Mouse (Mus musculus): ENCODE results near the gene Sprr2a1. TPM values are rescaled to one million over a fixed set of nuclear protein-coding genes. Genes with fewer than 3 reads are reported as not detected.
A peak's percentile ranks its signal among the peaks of the same experiment; 100 is the strongest.
"Not testable (repeated sequence)": the region's sequence is repeated elsewhere in the genome, so short reads cannot be mapped to it uniquely, and the experiment has no call there.

Sprr2a1 gene
- polyA plus RNA-seq, 1 experiment from 2014 or later, result not detected

DNA sequence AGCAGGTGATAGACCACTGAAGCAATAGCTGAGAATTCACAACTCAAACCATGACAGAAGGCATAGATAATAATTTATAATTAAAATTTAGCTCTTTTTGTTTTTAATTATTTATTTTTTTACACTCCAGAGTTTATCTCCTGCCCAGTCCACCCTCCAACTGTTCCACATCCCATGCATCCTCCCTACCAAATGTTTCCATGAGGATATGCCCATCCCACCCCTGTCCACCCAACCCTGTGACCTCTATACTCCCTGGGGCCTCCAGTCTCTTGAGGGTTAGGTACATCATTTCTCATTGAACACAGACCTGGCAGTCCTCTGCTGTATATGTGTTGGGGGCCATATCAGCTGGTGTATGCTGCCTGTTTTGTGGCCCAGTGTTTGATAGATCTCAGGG lies 42.9 kb downstream of the Sprr2a1 start:
- not testable (repeated sequence) for H3K36me3 ChIP-seq (ENCODE audit: control insufficient read depth, insufficient read depth, low read length); H3K4me3 ChIP-seq (ENCODE audit: low read depth, low read length); H3K27ac ChIP-seq (ENCODE audit: low read depth, low read length); H3K27me3 ChIP-seq (ENCODE audit: control insufficient read depth, insufficient read depth, low read length); H3K4me2 ChIP-seq (ENCODE audit: low read depth, low read length); H3K4me1 ChIP-seq (ENCODE audit: control insufficient read depth, insufficient read depth, low read length); H3K9me3 ChIP-seq (ENCODE audit: control insufficient read depth, low read length); H3K9ac ChIP-seq (replicated peaks; ENCODE audit: low read depth, low read length)
- ATAC-seq (ENCODE audit: low read depth), result peak; percentile 28; the same call in 1 of the 2 replicates

DNA sequence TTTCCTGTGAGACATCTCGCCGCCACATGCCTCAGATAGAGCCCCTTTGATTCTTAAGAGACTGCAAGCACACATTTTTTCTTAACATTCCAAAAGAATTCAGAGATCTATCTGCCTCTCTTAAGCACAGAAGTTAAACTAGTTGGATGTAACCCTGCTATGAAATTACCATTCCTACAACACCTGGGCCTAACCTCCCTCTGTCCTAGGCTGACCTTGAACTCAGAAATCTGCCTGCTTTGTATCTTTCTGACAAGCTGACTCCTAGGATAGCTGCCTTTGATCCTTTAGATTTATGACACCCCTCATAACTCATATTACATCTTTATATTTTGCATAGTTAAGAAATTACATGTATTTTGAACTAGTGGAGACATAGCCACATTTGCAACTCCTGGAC lies 47.9 kb downstream of the Sprr2a1 start:
- no CpG with 5 or more reads among the region's 2 CpGs for WGBS
- 0 out of 2 replicates have a peak, but pooled peaks have one; percentile 19 for ATAC-seq (ENCODE audit: low read depth)
- H3K4me3 ChIP-seq (ENCODE audit: low read depth, low read length); H3K4me1 ChIP-seq (ENCODE audit: control insufficient read depth, insufficient read depth, low read length); H3K36me3 ChIP-seq (ENCODE audit: control insufficient read depth, insufficient read depth, low read length); H3K27me3 ChIP-seq (ENCODE audit: control insufficient read depth, insufficient read depth, low read length); H3K27ac ChIP-seq (ENCODE audit: low read depth, low read length); H3K9me3 ChIP-seq (ENCODE audit: control insufficient read depth, low read length); H3K9ac ChIP-seq (replicated peaks; ENCODE audit: low read depth, low read length); H3K4me2 ChIP-seq (ENCODE audit: low read depth, low read length): not testable (repeated sequence)

Other genes starting within 250 kb of the Sprr2a1 start
- not detected in 2 replicates for gene Pglyrp3, start 201.2 kb upstream of the Sprr2a1 start, polyA plus RNA-seq (2014; fragmentation: Nextera tagmentation; extraction: Ambion mirVana)
- 3.2 and 6.4 TPM in 2 replicates for gene Lor, start 132.7 kb upstream of the Sprr2a1 start, polyA plus RNA-seq (2014; fragmentation: Nextera tagmentation; extraction: Ambion mirVana)
- not detected in 2 replicates for gene Prr9, start 91.9 kb upstream of the Sprr2a1 start, polyA plus RNA-seq (2014; fragmentation: Nextera tagmentation; extraction: Ambion mirVana)
- gene Lelp1, start 73.1 kb upstream of the Sprr2a1 start, polyA plus RNA-seq (2014; fragmentation: Nextera tagmentation; extraction: Ambion mirVana), result not detected in 2 replicates
- not detected in 2 replicates for gene Sprr2a2, start 121 bp downstream of the Sprr2a1 start, polyA plus RNA-seq (2014; fragmentation: Nextera tagmentation; extraction: Ambion mirVana)
- not detected in 2 replicates for gene Sprr2a3, start 69.6 kb downstream of the Sprr2a1 start, polyA plus RNA-seq (2014; fragmentation: Nextera tagmentation; extraction: Ambion mirVana)
- not detected in 2 replicates for gene Sprr2b, start 100.8 kb downstream of the Sprr2a1 start, polyA plus RNA-seq (2014; fragmentation: Nextera tagmentation; extraction: Ambion mirVana)
- not detected in 2 replicates for gene Sprr2d, start 123.3 kb downstream of the Sprr2a1 start, polyA plus RNA-seq (2014; fragmentation: Nextera tagmentation; extraction: Ambion mirVana)
- gene Sprr2e, start 136.3 kb downstream of the Sprr2a1 start, polyA plus RNA-seq (2014; fragmentation: Nextera tagmentation; extraction: Ambion mirVana), result not detected in 2 replicates
- not detected in 2 replicates for gene Sprr2f, start 149.4 kb downstream of the Sprr2a1 start, polyA plus RNA-seq (2014; fragmentation: Nextera tagmentation; extraction: Ambion mirVana)
- not detected in 2 replicates for gene Sprr2h, start 169.9 kb downstream of the Sprr2a1 start, polyA plus RNA-seq (2014; fragmentation: Nextera tagmentation; extraction: Ambion mirVana)
- gene Sprr2i, start 192.2 kb downstream of the Sprr2a1 start, polyA plus RNA-seq (2014; fragmentation: Nextera tagmentation; extraction: Ambion mirVana), result not detected in 2 replicates
- gene Sprr2j-ps, start 202.3 kb downstream of the Sprr2a1 start, polyA plus RNA-seq (2014; fragmentation: Nextera tagmentation; extraction: Ambion mirVana), result not detected in 2 replicates
- 5.1 and 7.9 TPM in 2 replicates for gene Gm9774, start 213.6 kb downstream of the Sprr2a1 start, polyA plus RNA-seq (2014; fragmentation: Nextera tagmentation; extraction: Ambion mirVana)
- gene Sprr2k, start 216.8 kb downstream of the Sprr2a1 start, polyA plus RNA-seq (2014; fragmentation: Nextera tagmentation; extraction: Ambion mirVana), result not detected in 2 replicates
- gene Sprr1b, start 223.0 kb downstream of the Sprr2a1 start, polyA plus RNA-seq (2014; fragmentation: Nextera tagmentation; extraction: Ambion mirVana), result not detected in 2 replicates
- gene Sprr3, start 242.9 kb downstream of the Sprr2a1 start, polyA plus RNA-seq (2014; fragmentation: Nextera tagmentation; extraction: Ambion mirVana), result not detected in 2 replicates

All from neural tube, embryonic 14.5 days (tissue).